Mouse (Mus musculus): Measurements from ENCODE around the gene Klf5. TPM values are rescaled to one million over a fixed set of nuclear protein-coding genes. Genes with fewer than 3 reads are reported as not detected.
A peak's percentile ranks its signal among the peaks of the same experiment; 100 is the strongest.

Gene Klf5
- polyA plus RNA-seq (2014; fragmentation: Nextera tagmentation; extraction: Ambion mirVana) = 2.3 and 3.7 TPM in 2 replicates

GRCm38 (mm10) chr14:99298385-99299021 lies at the start of gene Klf5:
Gene Klf5, plus strand, starts transcription at chr14:99298691.
- ATAC-seq (peak; percentile 98), DNase-seq (ENCODE audit: low spot score) (peak; percentile 96)
- Histone ChIP-seq H3K4me3 (ENCODE audit: low read depth, low read length) (peak within 1 kb of the TSS; percentile 69), H3K9ac (ENCODE audit: low read length) (peak within 1 kb of the TSS; percentile 71), H3K4me1 (ENCODE audit: control insufficient read depth, insufficient read depth, low read length) (no peaks in the 10 kb centered on the region), H3K4me2 (ENCODE audit: low read length) (peak within 1 kb of the TSS; percentile 95), H3K9me3 (replicated peaks; ENCODE audit: control insufficient read depth, low read length) (no peaks in the 10 kb centered on the region), H3K36me3 (ENCODE audit: control insufficient read depth, insufficient read depth, low read length) (no peaks in the 10 kb centered on the region), H3K27me3 (replicated peaks; ENCODE audit: control insufficient read depth, insufficient read depth, low read length) (peaks cover 4% of the 10 kb centered on the region; the same call in 1 of the 2 replicates), H3K27ac (ENCODE audit: low read depth, low read length) (peak within 1 kb of the TSS; percentile 27; the same call in 1 of the 2 replicates)
- under 1% methylated on average over 48 of the region's 67 CpGs for WGBS

DNA sequence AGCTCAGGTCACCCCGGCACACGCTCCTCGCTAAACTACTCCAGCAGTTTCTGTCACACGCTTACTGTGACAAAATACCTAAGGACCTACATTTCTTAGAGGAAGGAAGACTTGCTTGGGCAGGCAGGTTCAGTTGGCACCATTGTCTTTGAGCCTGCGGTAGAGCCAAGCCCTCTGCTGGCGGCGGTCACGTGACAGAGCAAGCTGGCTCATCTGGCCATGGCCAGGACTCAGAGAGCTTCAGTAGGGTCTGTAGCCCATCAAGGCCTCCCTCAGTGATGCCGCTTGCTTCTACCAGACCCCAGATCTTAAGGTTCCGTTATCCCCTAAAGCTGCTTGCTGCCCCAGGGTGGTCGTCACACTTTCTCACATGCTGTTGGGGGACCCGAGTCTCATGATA lies 36.5 kb upstream of the Klf5 start:
- no peaks in the 10 kb centered on the region for H3K9me3 ChIP-seq (replicated peaks; ENCODE audit: control insufficient read depth, low read length)
- no peak for ATAC-seq
- 95% methylated on average over 12 of the region's 12 CpGs for WGBS
- no peak overlapping the region for H3K27ac ChIP-seq (ENCODE audit: low read depth, low read length)
- no peaks in the 10 kb centered on the region for H3K4me1 ChIP-seq (ENCODE audit: control insufficient read depth, insufficient read depth, low read length)
- no peak overlapping the region for H3K4me2 ChIP-seq (ENCODE audit: low read length)
- no peak overlapping the region for H3K9ac ChIP-seq (ENCODE audit: low read length)
- H3K36me3 ChIP-seq (ENCODE audit: control insufficient read depth, insufficient read depth, low read length) = no peaks in the 10 kb centered on the region
- no peaks in the 10 kb centered on the region for H3K27me3 ChIP-seq (replicated peaks; ENCODE audit: control insufficient read depth, insufficient read depth, low read length)
- H3K4me3 ChIP-seq (ENCODE audit: low read depth, low read length) = no peak overlapping the region
- DNase-seq (ENCODE audit: low spot score) = no peak

GRCm38 (mm10) chr14:99263816-99264215 lies 34.7 kb upstream of the Klf5 start:
- no peaks in the 10 kb centered on the region for H3K36me3 ChIP-seq (ENCODE audit: control insufficient read depth, insufficient read depth, low read length)
- no peak overlapping the region for H3K4me2 ChIP-seq (ENCODE audit: low read length)
- WGBS = 96% methylated on average over 6 of the region's 6 CpGs
- no peaks in the 10 kb centered on the region for H3K27me3 ChIP-seq (replicated peaks; ENCODE audit: control insufficient read depth, insufficient read depth, low read length)
- no peak for DNase-seq (ENCODE audit: low spot score)
- no peak for ATAC-seq
- no peaks in the 10 kb centered on the region for H3K4me1 ChIP-seq (ENCODE audit: control insufficient read depth, insufficient read depth, low read length)
- H3K9me3 ChIP-seq (replicated peaks; ENCODE audit: control insufficient read depth, low read length) = no peaks in the 10 kb centered on the region
- H3K27ac ChIP-seq (ENCODE audit: low read depth, low read length) = no peak overlapping the region
- H3K4me3 ChIP-seq (ENCODE audit: low read depth, low read length) = no peak overlapping the region
- no peak overlapping the region for H3K9ac ChIP-seq (ENCODE audit: low read length)

GRCm38 (mm10) chr14:99265791-99266190 lies 32.7 kb upstream of the Klf5 start:
- no peak overlapping the region for H3K27ac ChIP-seq (ENCODE audit: low read depth, low read length)
- 93% methylated on average over 14 of the region's 14 CpGs for WGBS
- no peaks in the 10 kb centered on the region for H3K27me3 ChIP-seq (replicated peaks; ENCODE audit: control insufficient read depth, insufficient read depth, low read length)
- H3K4me1 ChIP-seq (ENCODE audit: control insufficient read depth, insufficient read depth, low read length) = no peaks in the 10 kb centered on the region
- DNase-seq (ENCODE audit: low spot score) (no peak), ATAC-seq (no peak)
- H3K4me2 ChIP-seq (ENCODE audit: low read length) = no peak overlapping the region
- no peaks in the 10 kb centered on the region for H3K9me3 ChIP-seq (replicated peaks; ENCODE audit: control insufficient read depth, low read length)
- no peak overlapping the region for H3K4me3 ChIP-seq (ENCODE audit: low read depth, low read length)
- H3K36me3 ChIP-seq (ENCODE audit: control insufficient read depth, insufficient read depth, low read length) = no peaks in the 10 kb centered on the region
- H3K9ac ChIP-seq (ENCODE audit: low read length) = no peak overlapping the region

DNA sequence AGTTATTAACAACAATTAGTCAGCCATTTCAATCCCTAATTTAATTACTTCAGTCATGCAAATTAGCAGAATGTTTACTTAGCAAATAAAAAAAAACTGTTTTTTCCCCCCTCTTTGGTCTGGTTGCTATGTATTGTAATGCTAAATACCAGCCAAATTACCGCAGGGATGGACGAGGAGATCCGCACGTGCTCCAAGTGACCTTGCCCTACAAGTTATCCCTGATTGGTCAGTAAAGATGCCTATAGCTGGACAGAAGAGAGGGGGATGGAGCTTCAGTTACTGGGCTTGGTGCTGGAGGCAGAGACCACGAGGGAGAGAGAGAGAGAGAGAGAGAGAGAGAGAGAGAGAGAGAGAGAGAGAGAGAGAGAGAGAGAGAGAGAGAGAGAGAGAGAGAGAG lies 31.7 kb upstream of the Klf5 start:
- H3K9me3 ChIP-seq (replicated peaks; ENCODE audit: control insufficient read depth, low read length) = no peaks in the 10 kb centered on the region
- no peak overlapping the region for H3K4me2 ChIP-seq (ENCODE audit: low read length)
- no peak overlapping the region for H3K4me3 ChIP-seq (ENCODE audit: low read depth, low read length)
- H3K27me3 ChIP-seq (replicated peaks; ENCODE audit: control insufficient read depth, insufficient read depth, low read length) = no peaks in the 10 kb centered on the region
- H3K27ac ChIP-seq (ENCODE audit: low read depth, low read length) = no peak overlapping the region
- H3K9ac ChIP-seq (ENCODE audit: low read length) = no peak overlapping the region
- 30% methylated on average over 5 of the region's 5 CpGs for WGBS
- ATAC-seq (no peak), DNase-seq (ENCODE audit: low spot score) (no peak)
- no peaks in the 10 kb centered on the region for H3K4me1 ChIP-seq (ENCODE audit: control insufficient read depth, insufficient read depth, low read length)
- H3K36me3 ChIP-seq (ENCODE audit: control insufficient read depth, insufficient read depth, low read length) = no peaks in the 10 kb centered on the region

- Histone ChIP-seq H3K4me2 (ENCODE audit: low read length) (no peak overlapping the region), H3K27ac (ENCODE audit: low read depth, low read length) (no peak overlapping the region), H3K4me3 (ENCODE audit: low read depth, low read length) (no peak overlapping the region), H3K27me3 (replicated peaks; ENCODE audit: control insufficient read depth, insufficient read depth, low read length) (no peaks in the 10 kb centered on the region), H3K9me3 (replicated peaks; ENCODE audit: control insufficient read depth, low read length) (no peaks in the 10 kb centered on the region), H3K4me1 (ENCODE audit: control insufficient read depth, insufficient read depth, low read length) (no peaks in the 10 kb centered on the region), H3K36me3 (ENCODE audit: control insufficient read depth, insufficient read depth, low read length) (no peaks in the 10 kb centered on the region), H3K9ac (ENCODE audit: low read length) (no peak overlapping the region)
- 78% methylated on average over 2 of the region's 2 CpGs for WGBS
- ATAC-seq (no peak), DNase-seq (ENCODE audit: low spot score) (no peak)
These were observed 24.4 kb upstream of the Klf5 start for GRCm38 (mm10) chr14:99274056-99274455.

DNA sequence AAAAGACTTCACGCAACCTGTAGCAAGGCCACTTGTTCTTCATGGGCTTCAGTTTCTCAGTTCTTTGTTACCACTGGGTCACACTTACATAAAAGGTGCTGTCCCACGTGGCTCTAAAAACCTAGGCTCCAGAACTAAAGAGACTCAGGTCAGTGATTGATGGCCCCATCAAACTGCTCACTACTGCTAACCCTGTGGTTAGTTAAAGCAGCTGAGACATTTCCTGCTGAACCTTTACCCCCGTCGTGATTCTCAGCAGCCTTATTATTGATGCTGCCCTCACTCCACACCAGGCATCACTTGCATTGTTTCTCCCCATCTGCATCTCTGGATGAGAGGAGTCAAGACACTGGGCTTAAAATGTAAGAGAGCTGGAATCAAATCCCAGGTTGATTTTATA lies 22.7 kb upstream of the Klf5 start:
- Histone ChIP-seq H3K4me3 (ENCODE audit: low read depth, low read length) (no peak overlapping the region), H3K27ac (ENCODE audit: low read depth, low read length) (no peak overlapping the region)
- 72% methylated on average over 4 of the region's 4 CpGs for WGBS

GRCm38 (mm10) chr14:99278312-99278711 lies 20.2 kb upstream of the Klf5 start:
- H3K27ac ChIP-seq (ENCODE audit: low read depth, low read length) = no peak overlapping the region
- 14% methylated on average over 9 of the region's 9 CpGs for WGBS
- DNase-seq (ENCODE audit: low spot score) = no peak
- H3K27me3 ChIP-seq (replicated peaks; ENCODE audit: control insufficient read depth, insufficient read depth, low read length) = no peaks in the 10 kb centered on the region
- no peak overlapping the region for H3K9ac ChIP-seq (ENCODE audit: low read length)
- ATAC-seq = no peak
- H3K4me3 ChIP-seq (ENCODE audit: low read depth, low read length) = no peak overlapping the region
- no peaks in the 10 kb centered on the region for H3K36me3 ChIP-seq (ENCODE audit: control insufficient read depth, insufficient read depth, low read length)
- H3K4me1 ChIP-seq (ENCODE audit: control insufficient read depth, insufficient read depth, low read length) = no peaks in the 10 kb centered on the region
- no peak overlapping the region for H3K4me2 ChIP-seq (ENCODE audit: low read length)
- H3K9me3 ChIP-seq (replicated peaks; ENCODE audit: control insufficient read depth, low read length) = no peaks in the 10 kb centered on the region

More for the DNA sequence above, 22.7 kb upstream of the Klf5 start:
- Histone ChIP-seq H3K9me3 (replicated peaks; ENCODE audit: control insufficient read depth, low read length) (no peaks in the 10 kb centered on the region), H3K36me3 (ENCODE audit: control insufficient read depth, insufficient read depth, low read length) (no peaks in the 10 kb centered on the region), H3K27me3 (replicated peaks; ENCODE audit: control insufficient read depth, insufficient read depth, low read length) (no peaks in the 10 kb centered on the region), H3K4me2 (ENCODE audit: low read length) (no peak overlapping the region), H3K9ac (ENCODE audit: low read length) (no peak overlapping the region), H3K4me1 (ENCODE audit: control insufficient read depth, insufficient read depth, low read length) (no peaks in the 10 kb centered on the region)
- no peak for DNase-seq (ENCODE audit: low spot score)
- no peak for ATAC-seq

DNA sequence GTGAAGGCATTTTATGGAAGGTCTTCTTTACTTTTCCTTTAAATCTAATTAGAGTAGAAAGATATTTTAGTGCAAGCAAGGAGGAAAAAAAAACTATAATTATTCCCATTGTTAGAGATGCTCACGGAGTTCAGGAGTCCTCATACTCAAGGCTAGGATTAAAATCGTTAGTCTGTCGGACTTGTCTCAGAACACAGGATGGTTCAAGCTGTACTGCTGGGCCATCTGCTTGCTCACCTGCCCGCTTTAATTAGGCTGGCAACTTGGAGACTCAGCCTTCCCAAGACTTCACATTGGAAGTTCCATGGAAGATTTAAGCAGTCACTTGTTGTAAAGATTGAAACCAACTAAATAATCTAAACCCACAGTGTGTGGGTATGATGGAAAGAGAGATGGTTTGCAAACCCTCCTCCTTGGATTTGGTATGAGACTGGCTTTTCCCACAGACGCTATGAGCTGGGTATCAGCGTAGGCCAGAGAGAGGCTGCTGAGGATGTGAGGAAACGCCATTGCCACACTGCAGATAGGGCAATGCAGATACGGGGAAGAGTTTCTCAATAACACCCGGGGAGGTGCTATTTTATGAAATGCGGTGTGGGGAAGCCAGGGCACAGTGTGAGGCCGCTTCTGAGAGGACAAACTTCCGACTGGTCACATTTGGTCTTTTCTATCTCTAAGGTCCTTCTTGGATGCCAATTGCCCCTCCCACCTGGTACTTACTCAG lies 19.6 kb upstream of the Klf5 start:
- no peaks in the 10 kb centered on the region for H3K4me1 ChIP-seq (ENCODE audit: control insufficient read depth, insufficient read depth, low read length)
- no peaks in the 10 kb centered on the region for H3K9me3 ChIP-seq (replicated peaks; ENCODE audit: control insufficient read depth, low read length)
- H3K36me3 ChIP-seq (ENCODE audit: control insufficient read depth, insufficient read depth, low read length) = no peaks in the 10 kb centered on the region
- H3K27ac ChIP-seq (ENCODE audit: low read depth, low read length) = no peak overlapping the region
- WGBS = 45% methylated on average over 12 of the region's 12 CpGs
- H3K4me2 ChIP-seq (ENCODE audit: low read length) = no peak overlapping the region
- DNase-seq (ENCODE audit: low spot score) (no peak), ATAC-seq (no peak)
- no peaks in the 10 kb centered on the region for H3K27me3 ChIP-seq (replicated peaks; ENCODE audit: control insufficient read depth, insufficient read depth, low read length)
- no peak overlapping the region for H3K9ac ChIP-seq (ENCODE audit: low read length)
- no peak overlapping the region for H3K4me3 ChIP-seq (ENCODE audit: low read depth, low read length)

Measured in forebrain, embryonic 14.5 days (tissue).